Mouse (Mus musculus): ENCODE results near the gene Dennd6b.

DNA sequence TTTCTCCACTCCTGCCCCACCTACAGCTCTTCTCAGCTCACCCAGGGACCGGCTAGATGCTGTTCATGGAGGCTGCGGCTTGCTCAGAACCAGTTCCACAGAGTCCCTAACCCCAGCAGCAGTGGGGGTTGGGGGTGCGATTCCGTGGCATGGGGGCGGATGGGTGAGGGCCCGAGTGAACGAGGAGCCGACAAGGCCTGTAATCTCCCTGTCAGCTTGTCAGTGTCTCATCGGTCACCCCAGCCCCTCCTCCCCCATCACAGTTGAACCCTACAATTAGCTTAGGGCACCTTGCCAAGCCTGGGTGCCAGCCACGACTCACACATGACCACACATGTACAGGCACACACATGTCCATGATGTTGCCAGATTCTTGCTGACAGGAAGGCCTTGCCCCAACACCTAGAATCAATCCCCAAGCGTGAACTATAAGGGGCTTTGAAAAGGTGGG, 21.4 kb downstream of the Dennd6b start:
- TF ChIP-seq CTCF (IDR thresholded peaks at IDR 0.05): no peak
- TF ChIP-seq EP300 (IDR thresholded peaks at IDR 0.05): no peak

All from lung, postnatal 0 days (tissue).